Mouse (Mus musculus): ENCODE measurements around the gene Tial1. TPM values are rescaled to one million over a fixed set of nuclear protein-coding genes. Genes with fewer than 3 reads are reported as not detected.

Tial1 gene
- polyA plus RNA-seq, 2 experiments from 2014 or later: 27.3 to 56.2 TPM

DNA sequence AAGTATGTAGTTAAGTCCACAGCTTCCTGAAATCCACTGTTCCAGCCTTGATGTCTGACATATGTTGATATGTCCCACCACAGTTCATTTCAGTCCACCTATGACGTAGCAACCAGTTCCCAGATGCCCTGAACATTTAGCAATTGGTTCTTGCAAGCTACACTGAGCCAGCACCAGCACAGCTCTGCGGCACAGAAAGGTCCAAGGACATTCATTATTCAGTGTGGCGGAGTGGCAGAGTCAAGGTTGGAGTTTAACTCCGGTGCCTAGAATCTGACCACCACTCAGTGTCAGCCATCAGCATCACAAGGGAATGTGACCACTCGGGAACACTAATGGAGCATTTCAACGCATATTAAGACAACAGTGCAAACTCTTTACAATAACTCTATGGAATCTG, 44.9 kb downstream of the Tial1 start:
- no peak for ATAC-seq

DNA sequence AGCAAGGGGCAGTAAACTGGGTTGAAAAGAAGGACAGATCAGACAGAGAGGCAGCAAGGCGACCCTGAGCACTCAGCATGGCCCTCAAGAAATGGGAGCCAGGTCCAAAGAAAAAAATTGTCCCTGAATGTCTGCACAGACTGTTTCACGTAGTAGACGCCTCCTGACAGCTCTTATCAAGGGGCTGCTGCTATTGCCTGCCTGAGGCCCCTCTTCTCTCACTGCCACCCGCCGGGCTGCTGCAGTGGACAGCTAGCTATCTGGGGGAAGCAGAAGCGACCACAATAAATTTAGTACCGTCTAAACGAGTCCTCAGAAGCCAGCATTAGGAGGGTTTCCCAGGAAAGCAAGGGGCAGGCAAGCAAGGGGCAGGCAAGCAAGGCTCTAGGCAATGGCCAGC, 47.1 kb downstream of the Tial1 start:
- no peak for ATAC-seq

DNA sequence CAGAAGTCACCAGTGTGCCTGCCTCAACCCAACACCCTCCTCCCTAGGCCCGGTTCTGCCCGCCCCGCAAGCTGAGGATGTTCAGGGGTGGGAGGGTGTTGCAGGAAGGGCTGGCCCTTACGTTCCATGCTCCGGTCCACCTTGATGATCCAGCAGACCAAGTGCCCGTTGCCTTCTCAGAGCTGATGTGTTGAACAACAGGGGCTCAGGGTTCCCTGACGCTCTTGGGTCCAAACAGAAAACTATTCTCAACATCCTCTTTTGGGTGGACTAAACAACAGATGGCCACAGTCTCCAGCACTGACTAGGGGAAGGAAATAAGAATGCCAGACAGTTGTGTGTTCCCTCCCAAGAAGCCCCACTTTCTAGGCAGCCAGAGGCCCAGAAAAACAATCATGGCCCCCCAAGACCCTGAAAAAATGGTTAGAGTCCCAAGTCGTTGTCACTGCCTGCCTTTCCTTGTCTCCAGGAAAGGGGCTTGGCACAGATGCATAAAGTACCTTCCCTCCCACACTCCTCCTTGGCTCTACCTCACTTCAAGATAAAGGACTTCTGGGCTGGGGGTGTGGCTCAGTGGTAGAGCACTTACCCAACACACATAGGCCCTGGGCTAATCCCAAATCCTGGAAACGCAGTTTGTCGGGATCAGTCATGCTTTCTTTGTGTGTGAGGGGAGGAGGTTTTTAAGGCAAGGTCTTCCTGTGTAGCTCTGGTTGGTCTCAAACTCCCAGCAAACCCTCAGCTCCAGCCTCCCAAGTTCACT, 49.3 kb downstream of the Tial1 start:
- peak; percentile 34 for ATAC-seq

DNA sequence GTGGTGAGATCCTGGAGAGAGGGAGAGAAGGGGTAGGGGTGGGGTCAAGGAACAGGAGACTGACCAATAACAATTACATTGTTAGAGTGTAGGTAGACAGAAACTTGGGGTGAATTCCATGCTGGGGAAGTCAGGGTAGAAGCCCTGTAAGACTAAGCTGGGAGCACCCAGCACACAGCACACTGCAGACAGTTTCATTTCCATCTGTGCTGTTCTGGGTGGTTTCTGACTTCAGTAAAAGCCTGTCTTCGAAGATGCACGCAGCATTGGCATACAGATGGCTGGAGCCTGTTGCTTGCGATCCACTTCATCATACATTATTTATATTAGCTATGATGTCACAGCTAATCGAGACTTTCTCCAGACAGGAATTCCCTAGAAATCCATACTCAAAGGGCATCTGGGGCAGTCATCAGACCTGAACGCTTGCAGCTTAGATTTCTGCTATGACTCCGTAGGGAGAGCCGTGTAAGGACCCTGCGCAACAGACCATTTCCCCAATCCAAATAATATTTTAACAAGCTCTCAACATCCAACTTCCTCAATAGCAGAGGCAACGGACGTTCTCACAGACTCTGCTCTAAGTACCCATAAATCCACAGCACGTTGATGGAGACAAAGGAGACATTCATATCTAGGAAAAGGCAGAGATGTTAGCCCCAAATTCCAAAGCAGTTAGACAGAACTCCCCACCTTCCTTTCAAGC, 50.7 kb downstream of the Tial1 start:
- ATAC-seq: no peak

DNA sequence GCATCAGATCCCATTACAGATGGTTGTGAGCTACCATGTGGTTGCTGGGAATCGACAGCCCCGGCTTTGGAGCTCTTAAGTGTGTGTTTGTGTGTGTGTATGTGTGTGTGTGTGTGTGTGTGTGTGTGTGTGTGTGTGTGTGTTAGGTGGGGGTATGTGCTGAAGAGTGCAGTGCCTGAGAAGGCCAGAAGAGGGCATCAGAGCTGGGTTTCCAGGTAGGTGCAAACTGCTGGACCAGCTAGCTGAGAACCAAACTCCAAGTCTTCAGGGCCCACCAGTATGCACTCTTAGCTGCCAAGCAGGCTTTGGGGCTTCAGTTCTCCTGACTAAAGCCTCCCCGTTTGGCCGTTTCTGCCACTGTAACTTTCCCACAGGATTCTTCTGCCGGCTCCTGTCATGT, 53.3 kb downstream of the Tial1 start:
- ATAC-seq: no peak

DNA sequence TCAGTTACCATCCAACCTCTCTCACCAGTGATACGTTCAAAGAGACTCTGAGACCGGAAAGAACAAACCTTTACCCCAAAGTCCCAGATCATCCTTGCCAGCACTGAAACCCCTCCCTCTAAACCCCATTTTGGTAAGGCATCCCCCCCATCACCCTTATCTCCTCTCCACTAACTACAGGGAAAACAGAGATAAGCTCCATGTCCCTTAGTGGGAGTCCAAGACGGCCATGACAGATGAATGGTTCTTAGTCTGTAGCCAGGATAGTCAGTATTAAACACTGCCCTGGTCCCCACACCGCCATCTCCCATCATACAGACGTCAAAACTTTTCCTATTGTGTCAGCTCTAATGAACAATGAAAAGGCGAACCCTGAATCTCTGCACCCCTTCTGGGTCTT, 57.5 kb downstream of the Tial1 start:
- ATAC-seq: no peak

DNA sequence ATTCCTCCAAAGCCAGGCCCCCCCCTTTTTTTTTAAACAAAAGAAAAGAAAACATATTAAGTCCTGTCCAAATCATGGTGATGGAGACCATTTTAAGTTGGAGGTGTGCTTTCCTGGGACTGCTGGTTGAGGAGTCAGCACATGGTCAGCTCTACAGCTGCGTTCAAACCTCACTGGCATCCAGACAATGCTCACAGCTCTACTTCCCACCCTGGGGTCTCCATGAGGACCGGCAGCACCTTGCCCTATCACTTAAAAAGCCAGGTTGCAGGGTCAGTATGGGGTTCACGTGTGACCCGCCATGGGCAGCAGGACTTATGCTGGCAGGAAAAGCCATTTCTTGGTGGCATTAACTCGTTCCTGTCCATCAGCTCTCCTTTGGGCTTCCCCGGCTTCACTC, 57.9 kb downstream of the Tial1 start:
- ATAC-seq: no peak

DNA sequence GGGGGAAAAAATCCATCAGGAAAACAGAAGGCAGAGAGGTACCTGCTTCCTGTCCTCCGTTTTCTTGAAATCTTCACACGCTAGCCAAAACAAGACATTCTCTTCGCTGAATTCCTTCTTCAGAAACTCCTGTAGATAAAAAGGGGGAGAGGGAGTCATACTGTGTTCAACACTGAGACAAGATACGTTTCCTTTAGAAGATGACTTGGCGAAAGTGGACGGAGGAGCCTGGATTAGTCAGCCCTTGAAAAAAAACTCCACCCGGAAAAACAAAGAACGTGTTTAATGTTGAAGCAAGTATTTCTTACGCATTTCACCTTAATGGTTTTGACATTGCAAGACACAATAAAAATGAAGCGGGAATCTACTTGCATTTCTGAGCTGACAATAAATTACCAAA, 58.4 kb downstream of the Tial1 start:
- no peak for ATAC-seq

DNA sequence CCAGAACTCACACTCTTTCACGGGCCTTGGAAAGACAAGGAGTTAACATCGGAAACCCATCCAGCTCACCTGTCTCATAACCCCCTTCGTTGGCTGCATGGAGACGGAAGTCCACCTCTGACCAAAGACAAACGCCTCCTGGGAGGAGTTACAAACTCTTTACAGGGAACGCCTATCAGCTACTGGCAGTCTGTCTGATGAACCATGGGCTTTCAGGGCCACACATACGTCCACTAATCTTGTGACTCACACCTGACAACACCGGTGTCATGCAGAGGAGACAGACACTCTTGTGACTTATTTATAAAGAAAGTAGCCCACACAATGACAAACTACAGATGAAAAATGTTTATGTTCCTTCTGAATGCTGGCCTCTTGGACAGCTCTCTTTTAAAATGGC, 58.9 kb downstream of the Tial1 start:
- ATAC-seq: no peak

DNA sequence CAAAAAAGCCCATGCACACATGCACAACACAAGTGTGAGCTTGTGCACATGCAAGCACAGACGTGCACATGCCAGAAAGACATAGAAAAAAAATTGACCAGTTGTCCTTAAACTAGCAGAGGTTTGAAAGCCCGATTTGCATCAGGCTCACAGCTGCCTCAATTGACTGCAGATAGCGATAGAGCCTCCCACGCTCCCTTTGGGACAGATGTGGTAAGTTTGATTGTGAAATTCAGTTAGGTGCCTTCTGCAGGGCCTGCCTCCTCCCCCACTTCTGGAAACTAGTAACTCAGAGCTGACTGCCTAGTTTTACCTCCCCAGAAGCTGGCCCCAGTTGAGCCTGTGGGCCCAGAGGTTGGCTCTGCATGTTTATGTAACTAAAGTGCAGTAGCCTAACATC, 62.9 kb downstream of the Tial1 start:
- ATAC-seq: peak; percentile 62

DNA sequence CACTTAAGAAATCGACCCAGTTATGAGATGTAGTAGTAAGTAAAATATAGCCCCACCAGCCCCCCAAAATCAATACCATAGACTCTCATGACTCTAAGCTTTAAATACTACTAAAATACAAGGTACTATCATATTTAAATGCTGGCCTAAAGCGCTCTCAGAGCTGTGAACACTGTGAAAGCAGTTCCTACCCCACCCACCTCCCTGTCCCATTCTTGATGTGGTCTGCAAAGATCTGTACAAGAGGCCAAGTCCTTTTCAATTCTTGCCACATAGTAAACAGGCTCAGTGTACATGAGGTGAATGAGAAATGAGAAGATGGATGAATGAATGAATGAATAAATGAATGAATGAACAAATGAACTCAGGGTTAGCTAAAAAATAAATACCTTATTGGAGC, 64.5 kb downstream of the Tial1 start:
- ATAC-seq: no peak

DNA sequence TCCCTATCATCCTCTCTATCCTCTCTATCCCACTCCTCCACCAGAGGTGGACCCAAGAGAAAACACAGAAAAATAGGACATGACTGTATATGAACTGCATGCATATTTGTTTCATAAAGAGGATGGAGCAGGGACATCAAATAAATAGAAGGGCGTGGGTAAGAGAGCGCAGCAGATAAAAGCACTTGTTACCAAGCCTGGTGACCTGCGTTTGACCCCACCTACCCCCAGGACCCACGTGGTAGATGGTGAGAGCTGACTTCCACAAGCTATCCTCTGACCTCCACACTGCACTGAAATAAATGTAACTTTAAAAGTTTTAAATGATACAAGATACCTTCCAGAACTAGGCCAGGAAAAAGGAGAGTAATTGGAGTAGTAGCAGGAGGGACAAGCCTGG, 67.8 kb downstream of the Tial1 start:
- peak; percentile 25 for ATAC-seq

DNA sequence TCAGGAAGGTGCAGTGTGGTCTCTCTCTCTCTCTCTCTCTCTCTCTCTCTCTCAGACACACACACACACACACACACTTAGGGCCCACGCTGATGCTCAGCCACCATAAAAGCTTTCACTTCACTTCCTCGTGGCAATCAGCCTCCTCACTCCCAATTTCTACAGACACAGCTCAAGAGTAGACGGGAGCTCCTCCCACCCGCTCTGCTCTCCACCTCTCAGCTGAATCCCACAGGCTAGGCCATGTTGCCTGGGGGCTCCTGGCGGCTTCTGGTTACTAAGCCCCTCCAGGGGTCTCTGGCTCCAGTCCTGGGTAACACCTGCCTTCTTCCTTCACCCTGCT, 68.6 kb downstream of the Tial1 start:
- no peak for ATAC-seq

DNA sequence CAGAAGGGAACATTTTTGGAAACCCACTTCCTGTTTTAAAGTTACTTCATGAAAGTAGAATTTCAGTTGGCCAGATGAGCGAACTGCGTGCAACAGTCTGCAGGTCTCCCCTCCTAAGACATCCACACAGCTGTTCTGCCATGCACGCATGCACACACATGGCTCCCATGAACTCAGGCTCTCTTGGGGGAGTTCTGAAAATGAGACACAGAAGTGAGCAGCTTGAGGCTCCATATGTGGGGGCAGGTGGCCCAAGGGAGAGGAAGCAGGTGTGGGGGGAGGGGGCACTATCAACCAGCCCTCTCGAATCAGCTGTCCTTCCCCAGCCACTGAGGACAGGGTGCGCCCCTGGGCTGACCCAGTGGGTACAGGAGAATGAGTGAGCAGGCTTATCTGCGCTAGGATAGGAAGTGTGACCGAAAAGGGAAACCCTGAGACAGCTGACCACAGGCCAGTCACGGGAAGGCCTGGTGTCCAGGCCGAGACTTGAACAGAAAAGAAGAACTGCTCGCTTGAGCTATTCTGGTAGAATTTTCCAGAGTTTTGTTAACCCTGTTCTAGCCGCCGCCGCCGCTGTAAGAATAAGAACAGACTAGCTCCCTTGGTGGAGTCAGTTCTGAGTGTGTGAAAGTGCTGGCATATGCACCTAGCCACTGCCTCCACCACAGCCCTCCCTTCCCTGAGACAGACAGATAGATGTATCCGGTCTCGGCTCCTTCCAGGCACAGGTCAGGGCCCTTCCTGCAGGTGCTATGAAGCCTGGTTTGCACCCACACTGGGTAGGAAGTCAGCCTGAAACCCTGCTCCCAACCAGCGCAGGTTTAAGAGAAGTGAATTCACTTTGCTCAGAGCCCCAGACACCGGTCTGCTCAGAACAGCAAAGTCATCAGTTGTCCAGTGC, 69.2 kb downstream of the Tial1 start:
- ATAC-seq: peak; percentile 89

DNA sequence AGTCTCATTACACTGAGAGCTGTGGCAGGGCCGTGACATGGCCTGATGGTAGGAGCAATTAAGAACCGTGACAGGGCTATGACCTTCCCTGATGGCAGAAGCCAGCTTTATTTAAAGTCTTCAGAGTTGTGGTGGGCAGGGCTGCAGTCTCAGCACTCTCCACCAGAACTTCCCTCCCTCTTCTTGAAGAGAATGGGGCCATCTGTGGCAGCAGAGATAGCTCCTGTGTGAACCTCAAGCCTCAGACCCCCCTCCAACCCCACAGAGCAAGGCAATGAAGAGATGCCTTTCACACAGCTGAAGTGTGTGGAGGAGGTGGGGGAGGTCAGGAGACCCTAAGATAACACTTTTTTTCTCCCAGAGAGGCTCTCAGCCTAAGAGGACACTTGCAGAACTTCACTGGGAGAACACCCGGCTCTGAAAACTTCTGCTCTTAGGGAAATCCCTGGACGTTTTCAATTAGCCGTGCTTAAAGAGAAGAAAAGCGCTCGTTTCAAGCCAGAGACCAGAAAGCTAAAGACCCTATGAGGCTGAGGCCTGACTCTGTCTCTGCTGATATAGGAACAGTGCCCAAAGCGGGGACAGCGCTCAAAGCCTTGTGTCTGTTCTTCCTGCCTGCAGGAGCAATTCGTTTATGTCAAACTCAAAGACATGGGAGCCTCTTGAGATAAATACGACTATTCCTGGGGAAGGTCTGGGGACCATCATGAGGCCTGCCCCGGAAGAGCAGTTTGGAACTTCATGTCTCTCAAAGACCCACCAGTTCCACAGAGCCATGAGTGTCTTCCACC, 70.1 kb downstream of the Tial1 start:
- ATAC-seq: no peak

Other genes starting within 250 kb of the Tial1 start
- 1 to 10 TPM; 3.9 to 4.1 TPM for gene Armc5, start 224.4 kb downstream of the Tial1 start, polyA plus RNA-seq (2017; shearing (Covaris generic))
- 1 to 10 TPM; 4.8 to 5.0 TPM for gene 9130023H24Rik, start 223.7 kb downstream of the Tial1 start, polyA plus RNA-seq (2017; shearing (Covaris generic))
- 1 to 10 TPM; 1.2 to 1.8 TPM for gene Tgfb1i1, start 214.9 kb downstream of the Tial1 start, polyA plus RNA-seq (2017; shearing (Covaris generic))
- gene Slc5a2, start 196.1 kb downstream of the Tial1 start, polyA plus RNA-seq (2017; shearing (Covaris generic)): under 1 TPM in 1 of 2 experiments, not detected in 1; 0.98 TPM
- gene BC017158, start 163.5 kb downstream of the Tial1 start, polyA plus RNA-seq (2017; shearing (Covaris generic)): 10 to 100 TPM in 1 of 2 experiments, 1 to 10 TPM in 1; 7.2 to 10.5 TPM
- gene Rgs10, start 43.0 kb downstream of the Tial1 start, polyA plus RNA-seq (2017; shearing (Covaris generic)): 100 to 1,000 TPM; 541 to 576 TPM
- 10 to 100 TPM in 1 of 2 experiments, 1 to 10 TPM in 1; 9.6 to 11.5 TPM for gene Bag3, start 61.9 kb upstream of the Tial1 start, polyA plus RNA-seq (2017; shearing (Covaris generic))
- gene Inpp5f, start 149.6 kb upstream of the Tial1 start, polyA plus RNA-seq (2017; shearing (Covaris generic)): 10 to 100 TPM; 77.6 to 98.5 TPM

All from CD4-positive, CD25-positive, alpha-beta regulatory T cell, adult 4 months (primary cell).